Mouse (Mus musculus) myocyte (in vitro differentiated cells): ENCODE data around the gene Wnt2.

Experiments used
- CEBPB ChIP-seq: IDR thresholded peaks from 2 replicates; pipeline ENCODE4 v1.6.1; 2011; ENCODE audit warnings: mild to moderate bottlenecking, moderate library complexity; ENCODE audit not compliant: poor library complexity, insufficient read depth, severe bottlenecking
- MAX ChIP-seq: IDR thresholded peaks from one replicate; pipeline ENCODE4 v1.6.1; 2011; ENCODE audit warnings: low read depth, mild to moderate bottlenecking, control low read depth
- POLR2AphosphoS2 ChIP-seq: IDR thresholded peaks from one replicate; pipeline ENCODE4 v1.6.1; 2011; ENCODE audit warnings: low read depth, control low read depth; ENCODE audit not compliant: insufficient read length
- TCF12 ChIP-seq: IDR thresholded peaks from one replicate; pipeline ENCODE4 v1.6.1; 2011; ENCODE audit warnings: mild to moderate bottlenecking, control low read depth; ENCODE audit not compliant: poor library complexity, insufficient read depth, severe bottlenecking
- TCF3 ChIP-seq: IDR thresholded peaks from one replicate; pipeline ENCODE4 v1.6.1; 2011; ENCODE audit warnings: low read depth, control low read depth; ENCODE audit not compliant: insufficient read length

GRCm38 (mm10) chr6:17979361-17979760, 51.0 kb downstream of the Wnt2 start:
- no peak for TF ChIP-seq TCF12
- TF ChIP-seq CEBPB = no peak
- TF ChIP-seq TCF3 = no peak
- TF ChIP-seq MAX = no peak
- TF ChIP-seq POLR2AphosphoS2 = no peak
